Mouse (Mus musculus): Measurements from ENCODE around the gene Crybg3. TPM values are rescaled to one million over a fixed set of nuclear protein-coding genes. Genes with fewer than 3 reads are reported as not detected.

Crybg3 gene
- polyA plus RNA-seq, 1 experiment from 2014 or later = 1.1 TPM

Other genes with a start within 250 kb of the Crybg3 start
- not detected in 2 replicates for gene Olfr209, start 237.0 kb downstream of the Crybg3 start, polyA plus RNA-seq (2015; fragmentation: Nextera tagmentation; extraction: Ambion mirVana)
- not detected in 2 replicates for gene Gabrr3, start 193.6 kb downstream of the Crybg3 start, polyA plus RNA-seq (2015; fragmentation: Nextera tagmentation; extraction: Ambion mirVana)
- 10.5 and 12.0 TPM in 2 replicates for gene Riox2, start 129.2 kb downstream of the Crybg3 start, polyA plus RNA-seq (2015; fragmentation: Nextera tagmentation; extraction: Ambion mirVana)
- gene Arl6, start 38.4 kb upstream of the Crybg3 start, polyA plus RNA-seq (2015; fragmentation: Nextera tagmentation; extraction: Ambion mirVana) = 2.4 and 2.6 TPM in 2 replicates

Data from liver, embryonic 16.5 days (tissue).